Mouse (Mus musculus): ENCODE data around the gene Fancd2os. TPM values are rescaled to one million over a fixed set of nuclear protein-coding genes. Genes with fewer than 3 reads are reported as not detected.

Fancd2os gene
- total and polyA plus RNA-seq, 2 experiments from 2014 or later, result not detected

- H3K4me2 ChIP-seq (ENCODE audit: low read depth, low read length), result no peak overlapping the region
- peaks cover 47% of the 10 kb centered on the region for H3K36me3 ChIP-seq (replicated peaks; ENCODE audit: control insufficient read depth, insufficient read depth, low read length)
- WGBS, result 69% methylated on average over 5 of the region's 5 CpGs
- H3K4me1 ChIP-seq (ENCODE audit: control insufficient read depth, insufficient read depth), result peaks cover under 1% of the 10 kb centered on the region; the same call in 1 of the 2 replicates
- H3K27ac ChIP-seq (ENCODE audit: low read depth), result no peak overlapping the region
- no peak overlapping the region for H3K9ac ChIP-seq (replicated peaks; ENCODE audit: low read depth, low read length)
- no peak for DNase-seq (ENCODE audit: low spot score)
- no peaks in the 10 kb centered on the region for H3K9me3 ChIP-seq (replicated peaks; ENCODE audit: control insufficient read depth, low read length)
- no peaks in the 10 kb centered on the region for H3K27me3 ChIP-seq (ENCODE audit: control insufficient read depth, insufficient read depth, low read length)
- H3K4me3 ChIP-seq (ENCODE audit: low read depth, low read length), result no peak overlapping the region
- TF ChIP-seq CTCF (IDR thresholded peaks at IDR 0.05; ENCODE audit: low read depth), result no peak
- no peak for TF ChIP-seq EP300 (IDR thresholded peaks at IDR 0.05; ENCODE audit: low read depth)
- ATAC-seq (ENCODE audit: insufficient read depth, low read depth), result no peak
Measured at GRCm38 (mm10) chr6:113630322-113630721, 29.8 kb upstream of the Fancd2os start.

- Histone ChIP-seq H3K9ac (replicated peaks; ENCODE audit: low read depth, low read length) (peak overlapping the region; percentile 73), H3K4me1 (ENCODE audit: control insufficient read depth, insufficient read depth) (peaks cover 12% of the 10 kb centered on the region), H3K9me3 (replicated peaks; ENCODE audit: control insufficient read depth, low read length) (no peaks in the 10 kb centered on the region), H3K36me3 (replicated peaks; ENCODE audit: control insufficient read depth, insufficient read depth, low read length) (peaks cover 20% of the 10 kb centered on the region), H3K27ac (ENCODE audit: low read depth) (0 out of 2 replicates have a peak overlapping the region, but pooled peaks have one; percentile 93), H3K27me3 (ENCODE audit: control insufficient read depth, insufficient read depth, low read length) (no peaks in the 10 kb centered on the region), H3K4me2 (ENCODE audit: low read depth, low read length) (peak overlapping the region; percentile 93), H3K4me3 (ENCODE audit: low read depth, low read length) (peak overlapping the region; percentile 83)
- DNase-seq (ENCODE audit: low spot score) (no peak), ATAC-seq (ENCODE audit: insufficient read depth, low read depth) (no peak)
- TF ChIP-seq EP300 (IDR thresholded peaks at IDR 0.05; ENCODE audit: low read depth) (no peak), CTCF (IDR thresholded peaks at IDR 0.05; ENCODE audit: low read depth) (no peak)
- 60% methylated on average over 5 of the region's 5 CpGs for WGBS
Measured at GRCm38 (mm10) chr6:113624989-113625770, 24.7 kb upstream of the Fancd2os start.

- no peak for TF ChIP-seq EP300 (IDR thresholded peaks at IDR 0.05; ENCODE audit: low read depth)
- TF ChIP-seq CTCF (IDR thresholded peaks at IDR 0.05; ENCODE audit: low read depth), result no peak; the same call in 1 of the 2 replicates
- peaks cover 12% of the 10 kb centered on the region for H3K4me1 ChIP-seq (ENCODE audit: control insufficient read depth, insufficient read depth)
- H3K9me3 ChIP-seq (replicated peaks; ENCODE audit: control insufficient read depth, low read length), result no peaks in the 10 kb centered on the region
- peak within 1 kb of the TSS; percentile 93 for H3K27ac ChIP-seq (ENCODE audit: low read depth)
- H3K36me3 ChIP-seq (replicated peaks; ENCODE audit: control insufficient read depth, insufficient read depth, low read length), result peaks cover 10% of the 10 kb centered on the region
- peak; percentile 77 for DNase-seq (ENCODE audit: low spot score)
- WGBS, result under 1% methylated on average over 53 of the region's 76 CpGs
- H3K9ac ChIP-seq (replicated peaks; ENCODE audit: low read depth, low read length), result peak within 1 kb of the TSS; percentile 73
- H3K4me3 ChIP-seq (ENCODE audit: low read depth, low read length), result peak within 1 kb of the TSS; percentile 83
- peak within 1 kb of the TSS; percentile 93 for H3K4me2 ChIP-seq (ENCODE audit: low read depth, low read length)
- ATAC-seq (ENCODE audit: insufficient read depth, low read depth), result peak; percentile 88
- no peaks in the 10 kb centered on the region for H3K27me3 ChIP-seq (ENCODE audit: control insufficient read depth, insufficient read depth, low read length)
Measured at GRCm38 (mm10) chr6:113623941-113624751, 23.6 kb upstream of the Fancd2os start, which contains the start of gene Vhl. Vhl (plus strand) TSS chr6:113623959.

- Histone ChIP-seq H3K27ac (ENCODE audit: low read depth) (peak overlapping the region; percentile 93), H3K4me2 (ENCODE audit: low read depth, low read length) (peak overlapping the region; percentile 93), H3K9me3 (replicated peaks; ENCODE audit: control insufficient read depth, low read length) (no peaks in the 10 kb centered on the region), H3K4me3 (ENCODE audit: low read depth, low read length) (peak overlapping the region; percentile 83), H3K27me3 (ENCODE audit: control insufficient read depth, insufficient read depth, low read length) (no peaks in the 10 kb centered on the region), H3K36me3 (replicated peaks; ENCODE audit: control insufficient read depth, insufficient read depth, low read length) (peaks cover 7% of the 10 kb centered on the region; the same call in 1 of the 2 replicates), H3K4me1 (ENCODE audit: control insufficient read depth, insufficient read depth) (peaks cover 12% of the 10 kb centered on the region), H3K9ac (replicated peaks; ENCODE audit: low read depth, low read length) (0 out of 2 replicates have a peak overlapping the region, but pooled peaks have one; percentile 73)
- TF ChIP-seq EP300 (IDR thresholded peaks at IDR 0.05; ENCODE audit: low read depth), result no peak
- no peak for DNase-seq (ENCODE audit: low spot score)
- 56% methylated on average over 5 of the region's 5 CpGs for WGBS
- no peak for ATAC-seq (ENCODE audit: insufficient read depth, low read depth)
Measured at GRCm38 (mm10) chr6:113623386-113623785, 22.9 kb upstream of the Fancd2os start.

- no peak overlapping the region for H3K4me2 ChIP-seq (ENCODE audit: low read depth, low read length)
- H3K9ac ChIP-seq (replicated peaks; ENCODE audit: low read depth, low read length), result no peak overlapping the region
- H3K9me3 ChIP-seq (replicated peaks; ENCODE audit: control insufficient read depth, low read length), result no peaks in the 10 kb centered on the region
- no peak for ATAC-seq (ENCODE audit: insufficient read depth, low read depth)
- peaks cover 56% of the 10 kb centered on the region for H3K36me3 ChIP-seq (replicated peaks; ENCODE audit: control insufficient read depth, insufficient read depth, low read length)
- TF ChIP-seq CTCF (IDR thresholded peaks at IDR 0.05; ENCODE audit: low read depth) (no peak), EP300 (IDR thresholded peaks at IDR 0.05; ENCODE audit: low read depth) (no peak)
- no peak for DNase-seq (ENCODE audit: low spot score)
- 82% methylated on average over 4 of the region's 4 CpGs for WGBS
- H3K27ac ChIP-seq (ENCODE audit: low read depth), result no peak overlapping the region
- H3K27me3 ChIP-seq (ENCODE audit: control insufficient read depth, insufficient read depth, low read length), result no peaks in the 10 kb centered on the region
- H3K4me1 ChIP-seq (ENCODE audit: control insufficient read depth, insufficient read depth), result peaks cover 19% of the 10 kb centered on the region
- H3K4me3 ChIP-seq (ENCODE audit: low read depth, low read length), result no peak overlapping the region
Measured at GRCm38 (mm10) chr6:113615489-113615888, 15.0 kb upstream of the Fancd2os start.
